Mouse (Mus musculus) skeletal muscle tissue, adult 2 months (tissue): ENCODE data around the gene Piwil1.
"Not testable (repeated sequence)": the region's sequence is repeated elsewhere in the genome, so short reads cannot be mapped to it uniquely, and the experiment has no call there.

Experiments used
- DNase-seq: peaks from one replicate; pipeline ENCODE4 v3.0.0-alpha.2; 2012; ENCODE audit warnings: low read depth, low spot score

Gene Piwil1

DNA sequence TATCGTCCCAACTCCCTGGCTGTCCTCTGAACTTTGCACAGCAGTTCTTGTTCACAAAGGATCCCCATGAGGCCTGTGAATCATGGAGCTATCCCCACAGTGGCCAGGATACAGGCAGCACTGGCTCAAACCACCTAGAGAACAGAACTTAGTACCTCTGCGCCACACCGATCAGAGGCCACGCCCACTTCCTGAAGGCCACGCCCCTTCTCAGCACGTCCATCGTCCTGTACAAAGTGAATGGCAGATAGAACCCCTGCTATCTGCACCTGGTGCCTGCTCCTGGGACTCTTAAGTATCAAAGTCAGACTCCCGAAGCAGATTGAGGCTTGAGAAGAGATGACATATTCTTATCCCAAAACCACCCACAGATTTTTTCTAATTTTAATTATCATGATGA, 8.3 kb downstream of the Piwil1 start:
- DNase-seq = no peak

DNA sequence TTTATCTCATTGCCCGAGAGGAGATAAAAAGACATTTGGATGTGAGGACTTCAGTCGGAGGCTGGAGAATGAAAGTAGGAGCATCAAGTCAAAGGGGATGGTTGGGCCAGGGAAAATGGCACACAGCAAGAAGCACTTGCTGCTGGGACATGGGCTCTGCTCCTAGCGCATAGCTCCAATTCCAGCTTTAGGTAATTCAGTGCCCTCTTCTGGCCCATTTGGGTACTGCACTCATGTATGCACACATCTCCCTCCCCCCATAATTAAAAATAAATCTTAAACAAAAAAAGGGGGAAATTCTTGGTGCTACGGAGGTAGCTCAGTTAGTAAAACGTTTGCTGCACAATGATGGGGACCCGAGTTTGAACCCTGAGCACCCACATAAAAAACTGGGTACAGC, 9.5 kb downstream of the Piwil1 start:
- DNase-seq = no peak

DNA sequence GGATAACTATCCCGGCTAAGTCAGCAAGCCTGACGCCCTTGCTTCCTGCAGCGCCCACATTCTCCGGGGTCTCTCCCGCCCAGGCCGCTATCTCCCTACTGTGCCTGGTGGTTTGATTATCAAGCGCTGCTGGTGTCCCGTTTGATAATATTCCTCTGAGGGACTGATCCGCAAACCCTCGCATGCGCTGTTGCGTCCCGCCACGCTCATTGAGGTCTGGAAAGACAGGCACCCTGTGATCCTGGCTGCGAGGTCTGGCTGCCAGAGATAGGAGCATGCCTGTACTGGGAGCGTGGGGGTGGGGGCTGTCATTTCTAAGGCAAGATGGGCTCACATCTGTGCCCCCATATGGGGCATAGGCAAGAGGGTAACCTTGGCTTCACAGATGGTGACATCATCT, 12.8 kb downstream of the Piwil1 start:
- DNase-seq = no peak

DNA sequence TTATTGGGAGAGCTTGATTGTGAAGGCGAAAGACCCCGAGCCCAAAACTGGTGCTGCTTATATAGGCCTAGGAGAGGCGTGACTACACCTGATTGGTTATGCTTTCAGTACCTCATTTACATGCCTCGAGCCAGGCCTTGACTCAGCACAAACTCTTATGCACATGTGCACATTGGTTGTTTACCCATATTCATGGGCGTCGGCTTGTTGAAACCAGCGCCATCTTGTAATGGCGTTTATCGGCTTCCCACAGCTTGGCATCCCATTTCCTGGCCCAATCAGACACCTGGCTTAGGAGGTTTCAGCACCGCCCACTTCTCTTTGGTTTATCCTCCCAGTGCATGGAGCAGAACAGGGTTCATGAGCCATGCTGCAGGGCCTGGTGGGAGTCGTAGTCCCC, 18.1 kb downstream of the Piwil1 start:
- DNase-seq = not testable (repeated sequence)

DNA sequence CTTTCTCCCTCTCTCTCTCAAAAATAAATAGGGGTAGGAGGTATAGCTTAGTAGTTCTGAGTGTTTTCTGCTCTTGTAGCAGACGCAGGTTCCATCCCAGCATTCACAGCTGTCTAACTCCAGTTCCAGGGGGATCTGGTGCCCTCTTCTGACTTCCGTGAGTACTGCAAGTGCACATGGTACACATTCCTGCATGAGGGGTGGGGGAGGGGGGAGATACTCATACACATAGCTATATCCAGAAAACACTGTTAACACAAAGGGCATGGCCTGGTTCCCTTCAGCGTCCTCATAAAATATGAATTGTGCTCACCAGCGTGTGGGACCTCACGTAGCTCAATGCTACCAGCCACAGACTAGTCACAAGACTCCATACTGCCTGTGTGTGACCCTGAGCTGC, 27.0 kb downstream of the Piwil1 start:
- no peak for DNase-seq

DNA sequence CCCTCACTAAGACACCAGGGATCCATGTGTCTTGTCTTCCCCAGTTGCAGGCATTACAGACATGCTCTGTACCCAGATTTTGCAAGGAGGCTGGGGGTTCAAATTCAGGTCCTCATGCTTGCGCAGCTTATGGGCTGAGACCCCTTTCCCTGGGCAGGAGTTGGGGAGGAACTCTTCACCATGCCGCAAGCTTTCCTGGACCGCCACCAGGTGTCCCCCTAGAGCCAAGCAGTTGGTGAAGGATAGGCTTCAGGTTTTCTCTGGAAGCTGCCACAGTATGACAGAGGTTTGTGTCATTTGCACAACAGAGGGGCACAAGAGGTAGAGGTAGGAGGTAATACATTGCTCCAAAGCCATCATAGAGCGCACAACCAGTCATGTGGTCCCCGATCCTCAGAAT, 28.3 kb downstream of the Piwil1 start:
- DNase-seq = no peak

DNA sequence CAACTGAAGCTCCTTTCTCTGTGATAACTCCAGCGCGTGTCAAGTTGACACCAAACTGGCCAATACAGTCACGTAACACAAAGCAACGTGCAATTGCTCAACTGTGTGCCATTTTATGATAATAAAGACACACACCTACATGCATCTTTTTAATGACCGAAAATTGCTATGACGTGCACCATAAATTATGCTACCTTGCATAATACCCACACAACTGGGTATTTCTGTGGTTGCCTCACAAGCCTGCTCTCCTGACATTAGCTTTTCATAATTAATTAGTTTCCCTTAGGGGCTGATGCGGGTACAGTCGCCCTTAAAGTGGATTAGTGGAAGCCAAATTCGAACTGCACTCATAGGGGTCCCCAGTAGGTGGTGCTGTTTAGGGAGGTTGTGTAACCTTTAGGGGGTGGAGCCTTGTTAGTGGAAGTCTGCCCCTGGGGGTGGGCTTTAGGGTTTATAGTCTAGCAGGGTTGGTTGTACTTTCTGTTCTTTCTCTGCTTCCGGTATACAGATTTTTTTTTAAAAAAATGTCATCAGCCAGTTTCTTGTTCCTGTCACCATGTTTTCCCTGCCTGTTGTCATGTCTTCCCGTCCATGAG, 30.2 kb downstream of the Piwil1 start:
- DNase-seq = no peak

DNA sequence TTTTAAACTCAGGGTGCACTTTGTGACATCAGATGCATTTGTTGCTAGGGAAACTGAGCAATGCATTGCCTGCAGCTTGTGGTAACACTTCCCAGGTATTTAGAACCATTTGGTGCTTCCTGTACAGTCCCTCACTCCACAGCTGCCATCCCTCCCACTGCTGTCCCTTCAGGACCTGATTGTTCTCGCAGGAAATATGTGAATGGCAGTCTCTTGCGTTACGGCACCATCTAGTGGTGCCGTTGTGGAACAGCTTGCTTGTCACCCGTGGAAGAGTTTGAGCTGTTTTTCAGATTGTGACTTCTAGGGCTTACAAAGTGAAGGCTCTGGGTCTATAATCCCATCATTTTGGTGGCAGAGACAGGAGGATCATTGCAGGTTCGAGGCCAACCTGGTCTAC, 31.6 kb downstream of the Piwil1 start:
- peak; percentile 19 for DNase-seq

DNA sequence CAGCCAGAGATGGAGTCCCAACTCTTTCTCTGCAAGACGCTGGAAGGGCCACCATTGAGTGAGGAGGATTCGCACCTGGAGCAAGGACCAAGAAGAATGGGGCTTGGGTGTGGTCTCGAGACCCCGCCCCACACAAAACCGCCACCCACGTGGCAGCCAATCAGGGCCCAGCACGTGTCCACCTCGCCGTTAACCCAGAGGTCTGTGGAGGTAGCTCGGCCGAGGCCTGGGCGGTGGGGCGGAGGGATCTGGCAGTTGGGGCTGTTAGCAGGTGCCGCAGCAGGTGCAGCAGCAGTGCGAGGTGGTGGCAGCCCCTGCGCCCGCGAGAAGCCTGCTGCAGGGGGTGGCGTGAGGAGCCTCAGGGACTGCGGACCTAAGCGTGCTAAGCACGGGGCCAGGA, 33.6 kb downstream of the Piwil1 start:
- DNase-seq = no peak

DNA sequence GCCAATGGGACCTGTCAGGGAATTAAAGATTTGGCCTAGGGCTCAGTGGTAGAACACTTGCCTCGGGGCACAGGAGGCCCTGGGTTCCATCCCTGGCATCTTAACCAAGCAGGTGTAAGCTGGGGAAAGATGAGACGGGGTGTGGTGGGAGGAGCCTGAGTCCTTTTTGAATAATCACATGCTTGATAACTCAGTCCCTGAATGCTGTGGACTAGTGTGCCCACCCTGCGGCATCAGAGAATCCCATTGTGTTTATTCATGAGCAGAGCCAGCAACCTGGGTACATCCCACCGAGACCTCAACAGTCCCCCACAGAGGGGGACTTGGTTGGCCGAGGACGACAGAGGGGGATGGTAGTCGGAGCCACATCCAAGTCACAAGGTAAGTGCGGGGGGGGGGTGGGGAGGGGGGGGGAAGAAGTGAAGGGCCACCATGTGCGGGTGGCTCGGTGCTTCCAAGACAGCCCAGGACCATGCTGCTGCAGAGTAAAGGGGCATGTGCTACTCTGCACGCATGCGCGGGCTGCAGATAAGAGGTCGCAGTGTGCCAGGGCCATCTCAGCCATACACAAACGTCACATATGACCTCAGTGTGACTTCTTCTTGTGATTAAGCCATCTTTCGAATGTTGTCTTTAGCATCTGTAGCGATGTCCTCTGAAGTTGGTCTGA, 37.0 kb downstream of the Piwil1 start:
- DNase-seq = no peak

DNA sequence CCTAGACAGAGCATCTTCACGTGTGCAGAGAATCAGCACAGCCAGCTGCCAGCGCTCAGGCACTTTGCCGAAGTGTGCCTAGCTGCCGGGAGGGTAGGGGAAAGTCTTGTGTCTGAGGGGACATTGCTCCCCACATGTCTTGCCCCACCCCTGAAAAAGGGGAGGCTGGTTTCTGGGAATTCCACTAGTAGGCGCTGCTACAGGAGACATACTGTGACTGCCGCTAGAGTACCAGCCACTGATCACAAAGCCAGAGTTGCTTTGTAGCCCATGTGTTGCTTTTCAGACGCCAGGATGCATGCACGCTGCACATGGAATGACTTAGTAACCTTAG, 37.5 kb downstream of the Piwil1 start:
- no peak for DNase-seq

DNA sequence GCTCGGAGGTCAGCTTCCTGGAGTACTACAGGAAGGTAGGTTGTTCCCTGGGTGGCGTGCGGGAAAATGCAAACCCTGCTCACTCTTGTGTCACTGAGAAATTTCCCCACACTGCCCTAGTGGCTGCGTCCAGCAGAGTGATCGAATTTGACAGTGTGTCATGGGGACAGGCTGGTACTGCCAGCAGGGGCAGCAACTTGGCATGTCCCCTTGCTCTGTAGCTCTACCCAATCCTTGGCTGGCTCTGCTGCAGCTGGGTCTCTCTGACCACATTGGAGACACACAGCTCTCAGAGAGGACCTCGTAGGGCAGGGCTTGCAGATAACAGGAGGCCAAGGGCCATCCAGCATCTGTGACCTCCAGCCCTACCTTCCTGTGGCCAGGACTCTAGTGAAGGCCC, 42.0 kb downstream of the Piwil1 start:
- no peak for DNase-seq

DNA sequence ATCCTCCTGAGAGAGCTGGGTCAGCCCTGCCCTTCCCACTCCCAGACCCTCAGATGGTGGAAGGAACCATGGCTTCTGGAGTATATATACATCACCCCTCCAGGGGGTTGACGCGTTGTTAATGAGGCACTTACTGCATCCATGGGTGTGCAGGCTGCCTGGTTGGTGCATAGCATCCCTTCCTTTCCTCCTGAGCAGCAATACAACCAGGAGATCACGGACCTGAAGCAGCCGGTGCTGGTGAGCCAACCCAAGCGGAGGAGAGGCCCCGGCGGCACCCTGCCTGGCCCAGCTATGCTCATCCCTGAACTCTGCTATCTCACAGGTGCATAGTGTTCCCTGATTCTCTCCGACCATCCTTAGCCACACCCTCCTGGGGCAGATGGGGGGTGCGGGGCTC, 42.9 kb downstream of the Piwil1 start:
- DNase-seq = no peak

DNA sequence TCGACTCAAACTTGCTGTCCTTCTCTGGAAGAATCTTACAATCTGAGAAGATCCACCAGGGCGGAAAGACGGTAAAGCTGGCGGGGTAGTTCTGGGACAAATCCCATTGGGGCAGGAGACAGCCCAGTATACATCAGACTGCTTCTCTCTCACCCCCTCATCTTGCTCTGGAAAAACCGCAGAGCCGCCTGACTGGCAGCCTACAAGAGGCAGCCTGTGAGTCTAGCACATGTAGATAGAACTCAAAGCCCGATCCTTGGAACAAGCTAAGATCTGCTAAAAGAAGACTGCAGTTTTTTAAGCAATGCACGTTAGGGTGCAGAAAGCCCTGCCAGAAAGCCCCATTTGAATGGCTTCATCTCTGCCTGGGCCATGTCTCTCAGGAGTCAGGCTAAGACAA, 43.9 kb downstream of the Piwil1 start:
- no peak for DNase-seq

DNA sequence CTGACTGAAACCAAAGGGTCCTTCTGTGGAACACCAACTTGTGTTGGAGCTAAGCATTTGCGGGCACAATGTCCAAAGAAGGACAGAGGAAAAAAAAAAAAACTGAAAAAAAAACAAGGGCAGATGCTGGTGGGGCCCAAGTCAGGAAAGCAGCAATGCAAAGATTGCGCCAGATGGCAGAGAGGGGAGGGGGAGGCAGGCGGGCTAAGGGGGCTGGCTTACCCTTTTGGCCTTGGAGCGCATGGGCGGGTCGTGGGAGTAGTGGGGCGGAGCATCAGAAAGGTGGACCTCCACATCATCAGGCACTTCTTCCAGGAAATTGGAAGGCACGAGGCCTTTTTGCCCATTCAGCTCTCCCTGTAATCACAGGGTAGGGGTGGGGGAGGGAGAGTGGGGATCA, 58.8 kb downstream of the Piwil1 start:
- DNase-seq = no peak

DNA sequence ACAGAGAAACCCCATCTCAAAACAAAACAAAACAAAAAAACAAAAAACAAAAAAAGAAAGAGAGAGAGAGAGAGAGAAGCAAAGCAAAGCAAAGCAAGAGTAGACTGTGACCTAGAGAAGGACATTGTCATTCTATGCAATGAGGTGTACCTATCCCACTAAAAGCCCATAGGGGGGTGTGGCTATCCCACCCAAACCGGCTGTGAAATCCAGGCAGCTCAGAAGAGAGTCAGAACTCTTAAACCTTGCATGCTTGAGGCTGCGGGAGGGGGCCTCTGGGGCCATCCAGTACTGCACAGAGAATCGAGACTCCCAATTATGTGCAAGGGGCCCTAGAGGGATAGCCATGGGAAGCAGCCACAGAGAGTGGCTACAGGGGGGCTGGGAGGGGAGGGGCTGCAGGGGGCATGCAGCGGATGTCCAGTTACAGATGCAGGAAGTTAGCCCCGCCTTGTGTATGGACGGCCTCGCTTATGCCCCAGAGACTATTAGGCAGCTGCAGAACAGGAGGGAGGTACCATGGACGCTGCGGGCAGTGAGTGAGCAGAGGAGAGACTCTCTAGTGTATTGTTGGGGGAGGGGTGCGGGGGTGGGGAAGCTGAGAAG, 66.8 kb downstream of the Piwil1 start:
- DNase-seq = no peak

DNA sequence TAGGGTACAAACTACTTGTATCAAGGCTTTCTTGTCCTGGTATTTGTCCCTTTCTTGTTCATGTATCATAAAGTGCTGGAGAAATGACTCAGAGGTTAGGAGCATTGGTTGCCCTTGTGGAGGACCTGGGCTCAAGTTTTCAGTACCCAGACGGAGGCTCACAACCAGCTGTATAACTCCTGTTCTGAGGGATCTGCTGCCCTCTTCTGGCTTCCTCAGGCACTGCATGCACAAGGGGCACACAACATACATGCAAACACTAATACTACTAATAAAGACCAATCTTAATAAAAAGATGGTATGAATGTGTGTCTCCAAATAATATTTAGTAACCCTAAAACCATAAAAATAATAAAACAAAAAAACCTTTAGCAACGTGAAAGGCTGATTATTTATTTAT, 74.1 kb downstream of the Piwil1 start:
- no peak for DNase-seq

DNA sequence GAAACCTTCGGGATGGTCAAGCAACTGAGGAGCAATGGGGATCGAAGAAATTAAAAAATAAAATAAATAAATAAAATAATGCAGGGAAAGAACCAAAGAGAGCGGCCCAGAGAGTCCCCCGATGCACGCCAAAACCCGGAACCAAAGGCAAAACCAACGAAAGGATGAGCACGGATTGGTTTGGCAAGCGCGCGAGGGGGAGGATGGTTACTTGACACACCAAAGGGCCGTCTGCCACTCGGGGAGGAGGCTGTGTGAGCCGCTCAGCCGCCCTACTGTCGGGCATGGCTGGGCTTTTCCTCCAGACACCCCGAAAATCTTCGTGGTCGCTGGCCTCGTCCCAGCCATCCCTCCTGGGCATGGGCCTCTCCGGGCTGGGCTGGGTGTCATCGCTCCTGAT, 79.3 kb downstream of the Piwil1 start:
- DNase-seq = no peak

DNA sequence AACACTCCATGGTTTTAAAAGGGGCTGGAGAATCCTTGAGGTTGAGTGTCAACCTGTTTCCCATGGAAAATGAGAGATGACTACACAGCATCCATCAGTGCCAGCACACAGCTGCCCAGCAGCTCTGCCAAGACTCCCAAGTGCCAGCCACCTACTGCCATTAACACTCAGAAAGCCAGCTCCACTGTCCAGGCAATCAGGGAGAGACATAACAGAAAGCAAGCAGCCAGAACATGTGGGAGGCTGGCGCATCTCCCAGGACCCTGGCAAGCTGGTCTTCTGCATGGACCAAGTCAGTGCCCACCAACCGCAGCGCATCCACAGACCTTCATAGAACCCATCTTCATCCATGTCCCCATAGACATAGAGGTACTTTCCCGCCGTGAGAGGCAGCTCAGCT, 98.3 kb downstream of the Piwil1 start:
- no peak for DNase-seq
